Mouse (Mus musculus): ENCODE results near the gene Mettl26.

GRCm38 (mm10) chr17:25869954-25870353 is 4.9 kb upstream of the Mettl26 start:
- TF ChIP-seq POLR2A (IDR thresholded peaks at IDR 0.05; ENCODE audit: control insufficient read depth, extremely low read depth, insufficient read depth, low read length, poor library complexity) (no peak), CTCF (IDR thresholded peaks at IDR 0.05; ENCODE audit: borderline replicate concordance, control insufficient read depth, extremely low read depth, insufficient read depth, low read length, poor library complexity) (no peak)
